Comparison of ENCODE assay signal across 1 mouse cellular context in the genomic region with DNA sequence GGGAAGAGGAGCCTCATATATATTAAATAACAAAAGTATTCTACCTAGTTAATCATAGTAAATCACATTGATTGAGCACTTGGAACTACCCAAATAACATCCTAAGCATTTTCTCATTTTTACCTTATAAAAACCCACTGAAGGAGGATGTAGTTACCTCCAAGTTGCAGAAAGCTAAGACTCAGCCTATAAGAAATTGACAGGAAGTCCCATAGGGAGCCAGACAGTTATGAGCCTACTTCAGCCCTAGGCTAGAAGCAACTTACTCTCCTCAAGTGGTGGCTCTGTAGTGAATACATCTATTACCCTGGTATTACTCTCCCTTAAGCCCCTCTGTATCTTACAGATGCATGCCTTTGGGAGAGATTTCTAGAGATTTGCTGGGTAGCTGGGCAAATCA.
TF ChIP-seq lines count a peak whose summit lies in the region.

No protein-coding gene starts in this region.

TF ChIP-seq in MEL, 35 proteins besides CTCF, POLR2A, EP300 and RAD21 (continued from another document):
- TF ChIP-seq NELFE (IDR thresholded peaks at IDR 0.05; ENCODE audit: low read depth, low read length), result no peak
- peak; percentile 49; the same call in 1 of the 2 replicates for TF ChIP-seq POLR2AphosphoS2 (IDR thresholded peaks at IDR 0.05; ENCODE audit: low read length)
